Mouse (Mus musculus): ENCODE data around the gene Klhl21. TPM values are rescaled to one million over a fixed set of nuclear protein-coding genes. Genes with fewer than 3 reads are reported as not detected.
A peak's percentile ranks its signal among the peaks of the same experiment; 100 is the strongest.

Klhl21 gene
- polyA plus RNA-seq (2015; fragmentation: Nextera tagmentation; extraction: Ambion mirVana): 6.0 and 6.5 TPM in 2 replicates

DNA sequence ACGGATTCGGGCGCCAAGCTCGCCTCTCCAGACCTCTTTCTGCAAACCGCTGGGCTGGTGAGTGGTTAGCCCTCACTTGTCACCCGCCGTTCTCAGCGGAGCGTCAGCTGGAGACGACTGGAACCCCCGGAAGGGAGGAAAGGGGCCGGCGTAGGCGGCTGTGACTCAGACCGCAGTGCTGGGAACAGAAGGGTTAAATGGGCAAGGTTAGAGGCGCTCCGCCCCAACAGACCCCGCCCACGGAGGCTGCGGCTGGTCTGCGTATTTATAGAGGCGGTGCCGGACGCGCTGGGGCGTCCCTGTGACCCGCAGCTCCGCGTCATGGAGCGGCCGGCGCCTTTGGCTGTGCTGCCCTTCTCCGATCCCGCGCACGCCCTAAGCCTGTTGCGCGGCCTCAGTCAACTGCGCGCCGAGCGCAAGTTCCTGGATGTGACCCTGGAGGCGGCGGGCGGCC is at the start of gene Klhl21:
Gene Klhl21, plus strand, starts transcription at position 182 of the 454 bp plus-strand sequence.
- H3K27ac ChIP-seq: peak within 1 kb of the TSS; percentile 88
- peaks cover 22% of the 10 kb centered on the region for H3K36me3 ChIP-seq
- DNase-seq (peak; percentile 89), ATAC-seq (ENCODE audit: low read depth) (peak; percentile 86)
- peaks cover 73% of the 10 kb centered on the region for H3K4me1 ChIP-seq (replicated peaks)
- peaks cover 21% of the 10 kb centered on the region for H3K27me3 ChIP-seq
- H3K4me2 ChIP-seq: peak within 1 kb of the TSS; percentile 100
- WGBS (ENCODE audit: insufficient replicate concordance): under 1% methylated on average over 45 of the region's 45 CpGs
- H3K9ac ChIP-seq: peak within 1 kb of the TSS; percentile 86
- peak within 1 kb of the TSS; percentile 85 for H3K4me3 ChIP-seq (replicated peaks)
- H3K9me3 ChIP-seq (replicated peaks): no peaks in the 10 kb centered on the region

- Histone ChIP-seq H3K27ac (peak overlapping the region; percentile 99), H3K9me3 (replicated peaks) (no peaks in the 10 kb centered on the region), H3K4me2 (peak overlapping the region; percentile 58), H3K36me3 (peaks cover 85% of the 10 kb centered on the region), H3K27me3 (no peaks in the 10 kb centered on the region), H3K4me1 (replicated peaks) (peaks cover 87% of the 10 kb centered on the region), H3K4me3 (replicated peaks) (peak overlapping the region; percentile 6; the same call in 1 of the 2 replicates), H3K9ac (peak overlapping the region; percentile 74)
- 45% methylated on average over 11 of the region's 11 CpGs for WGBS (ENCODE audit: insufficient replicate concordance)
- DNase-seq: no peak
- ATAC-seq (ENCODE audit: low read depth): peak; percentile 19
Measured at GRCm38 (mm10) chr4:151959849-151960512, 48.6 kb upstream of the Klhl21 start.

DNA sequence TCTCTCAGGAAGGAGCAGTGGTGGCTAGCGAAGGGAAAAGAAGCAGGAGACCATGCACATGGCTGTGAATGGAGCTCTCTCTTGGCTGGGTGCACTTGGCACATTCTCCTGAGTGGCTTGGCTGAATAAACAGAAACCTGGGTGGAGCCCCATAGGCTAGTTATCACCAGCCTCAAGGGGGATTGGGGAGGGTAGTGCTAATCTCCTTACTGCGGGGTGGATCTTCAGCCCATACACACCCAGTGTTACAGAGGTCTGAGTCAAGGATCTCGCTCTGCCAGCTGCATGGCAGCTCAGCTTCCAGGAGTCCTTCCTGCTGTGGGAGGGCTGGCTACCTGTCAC is 48.1 kb upstream of the Klhl21 start:
- DNase-seq (peak; percentile 89), ATAC-seq (ENCODE audit: low read depth) (peak; percentile 94)
- H3K4me2 ChIP-seq: peak overlapping the region; percentile 58
- H3K9me3 ChIP-seq (replicated peaks): no peaks in the 10 kb centered on the region
- peak overlapping the region; percentile 6; the same call in 1 of the 2 replicates for H3K4me3 ChIP-seq (replicated peaks)
- peak overlapping the region; percentile 74 for H3K9ac ChIP-seq
- H3K36me3 ChIP-seq: peaks cover 84% of the 10 kb centered on the region
- H3K27ac ChIP-seq: peak overlapping the region; percentile 99
- H3K4me1 ChIP-seq (replicated peaks): peaks cover 84% of the 10 kb centered on the region
- WGBS (ENCODE audit: insufficient replicate concordance): 15% methylated on average over 3 of the region's 3 CpGs
- H3K27me3 ChIP-seq: no peaks in the 10 kb centered on the region

- Histone ChIP-seq H3K4me1 (replicated peaks) (peaks cover 61% of the 10 kb centered on the region), H3K4me2 (peak overlapping the region; percentile 46)
- peak; percentile 53 for ATAC-seq (ENCODE audit: low read depth)
Measured at GRCm38 (mm10) chr4:151962817-151963216, 45.8 kb upstream of the Klhl21 start.

GRCm38 (mm10) chr4:151968204-151968921 is 40.2 kb upstream of the Klhl21 start:
- Histone ChIP-seq H3K4me3 (replicated peaks) (no peak overlapping the region), H3K4me1 (replicated peaks) (peaks cover 31% of the 10 kb centered on the region), H3K27ac (peak overlapping the region; percentile 40), H3K4me2 (no peak overlapping the region), H3K36me3 (peaks cover 94% of the 10 kb centered on the region), H3K9ac (no peak overlapping the region), H3K27me3 (no peaks in the 10 kb centered on the region), H3K9me3 (replicated peaks) (no peaks in the 10 kb centered on the region)
- DNase-seq (no peak), ATAC-seq (ENCODE audit: low read depth) (no peak)
- 92% methylated on average over 26 of the region's 26 CpGs for WGBS (ENCODE audit: insufficient replicate concordance)

More at GRCm38 (mm10) chr4:151962817-151963216, 45.8 kb upstream of the Klhl21 start:
- H3K27me3 ChIP-seq: no peaks in the 10 kb centered on the region
- 23% methylated on average over 3 of the region's 3 CpGs for WGBS (ENCODE audit: insufficient replicate concordance)
- H3K9me3 ChIP-seq (replicated peaks): no peaks in the 10 kb centered on the region
- peaks cover 85% of the 10 kb centered on the region for H3K36me3 ChIP-seq
- H3K27ac ChIP-seq: peak overlapping the region; percentile 99
- DNase-seq: peak; percentile 41
- H3K4me3 ChIP-seq (replicated peaks): no peak overlapping the region
- peak overlapping the region; percentile 74 for H3K9ac ChIP-seq

DNA sequence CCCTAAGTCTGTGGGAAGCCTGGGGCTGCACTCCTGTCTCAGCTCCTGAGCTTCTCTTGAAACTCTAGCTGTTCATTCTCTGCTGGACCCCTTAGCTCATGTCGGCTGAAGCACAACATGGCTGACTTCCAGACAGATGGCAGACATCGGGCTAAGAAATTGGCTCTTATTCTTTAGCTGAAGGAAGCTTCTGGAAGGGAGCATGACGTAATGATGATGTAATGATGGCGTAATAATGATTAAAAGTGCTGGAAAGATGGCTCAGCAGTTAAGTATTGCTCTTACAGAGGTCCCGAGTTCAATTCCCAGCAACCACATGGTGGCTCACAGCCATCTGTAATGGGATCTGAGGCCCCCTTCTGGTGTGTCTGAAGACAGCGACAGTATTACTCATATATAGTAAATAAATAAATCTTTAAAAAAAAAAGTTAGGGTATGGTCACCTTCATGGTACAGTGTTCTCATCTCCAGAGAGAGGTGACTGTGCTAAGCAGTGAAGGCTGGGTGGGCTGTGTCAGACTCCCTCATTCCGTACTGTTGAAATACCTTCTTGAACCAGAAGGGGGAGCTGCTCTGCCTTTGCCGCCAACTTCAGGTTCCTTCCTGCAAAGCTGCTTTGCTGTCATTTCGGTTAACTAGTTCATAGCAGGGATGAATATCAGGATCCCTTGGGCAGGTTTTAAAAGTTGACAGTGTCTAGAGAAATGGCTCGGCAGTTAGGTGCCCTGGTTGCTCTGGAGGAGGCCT is 36.2 kb upstream of the Klhl21 start:
- Histone ChIP-seq H3K9ac (0 out of 2 replicates have a peak overlapping the region, but pooled peaks have one; percentile 44), H3K27ac (peak overlapping the region; percentile 74), H3K4me1 (replicated peaks) (peaks cover 24% of the 10 kb centered on the region), H3K36me3 (peaks cover 96% of the 10 kb centered on the region), H3K4me2 (no peak overlapping the region), H3K4me3 (replicated peaks) (no peak overlapping the region), H3K27me3 (no peaks in the 10 kb centered on the region), H3K9me3 (replicated peaks) (no peaks in the 10 kb centered on the region)
- ATAC-seq (ENCODE audit: low read depth): no peak
- no peak for DNase-seq
- 73% methylated on average over 10 of the region's 10 CpGs for WGBS (ENCODE audit: insufficient replicate concordance)

GRCm38 (mm10) chr4:151975441-151975840 is 33.2 kb upstream of the Klhl21 start:
- H3K36me3 ChIP-seq: peaks cover 97% of the 10 kb centered on the region
- 75% methylated on average over 3 of the region's 3 CpGs for WGBS (ENCODE audit: insufficient replicate concordance)
- no peak for DNase-seq
- H3K27ac ChIP-seq: no peak overlapping the region
- no peak overlapping the region for H3K9ac ChIP-seq
- peaks cover 26% of the 10 kb centered on the region for H3K4me1 ChIP-seq (replicated peaks)
- no peaks in the 10 kb centered on the region for H3K27me3 ChIP-seq
- ATAC-seq (ENCODE audit: low read depth): peak; percentile 1; the same call in 1 of the 2 replicates
- no peaks in the 10 kb centered on the region for H3K9me3 ChIP-seq (replicated peaks)
- H3K4me2 ChIP-seq: no peak overlapping the region
- no peak overlapping the region for H3K4me3 ChIP-seq (replicated peaks)

- no peak for ATAC-seq (ENCODE audit: low read depth)
- peaks cover 95% of the 10 kb centered on the region for H3K36me3 ChIP-seq
Measured at GRCm38 (mm10) chr4:151977748-151978147, 30.9 kb upstream of the Klhl21 start.

GRCm38 (mm10) chr4:151980699-151981098 is 27.9 kb upstream of the Klhl21 start:
- H3K4me3 ChIP-seq (replicated peaks): no peak overlapping the region
- ATAC-seq (ENCODE audit: low read depth) (no peak), DNase-seq (no peak)
- no peak overlapping the region for H3K27ac ChIP-seq
- H3K4me1 ChIP-seq (replicated peaks): peaks cover 30% of the 10 kb centered on the region
- H3K27me3 ChIP-seq: no peaks in the 10 kb centered on the region
- H3K9me3 ChIP-seq (replicated peaks): no peaks in the 10 kb centered on the region
- WGBS (ENCODE audit: insufficient replicate concordance): 86% methylated on average over 8 of the region's 8 CpGs
- H3K9ac ChIP-seq: no peak overlapping the region
- no peak overlapping the region for H3K4me2 ChIP-seq
- peaks cover 72% of the 10 kb centered on the region for H3K36me3 ChIP-seq

More at GRCm38 (mm10) chr4:151977748-151978147, 30.9 kb upstream of the Klhl21 start:
- peak; percentile 65 for DNase-seq
- WGBS (ENCODE audit: insufficient replicate concordance): 38% methylated on average over 10 of the region's 10 CpGs
- Histone ChIP-seq H3K4me2 (no peak overlapping the region), H3K9me3 (replicated peaks) (no peaks in the 10 kb centered on the region), H3K4me1 (replicated peaks) (peaks cover 17% of the 10 kb centered on the region), H3K4me3 (replicated peaks) (no peak overlapping the region), H3K9ac (no peak overlapping the region), H3K27ac (no peak overlapping the region), H3K27me3 (no peaks in the 10 kb centered on the region)

DNA sequence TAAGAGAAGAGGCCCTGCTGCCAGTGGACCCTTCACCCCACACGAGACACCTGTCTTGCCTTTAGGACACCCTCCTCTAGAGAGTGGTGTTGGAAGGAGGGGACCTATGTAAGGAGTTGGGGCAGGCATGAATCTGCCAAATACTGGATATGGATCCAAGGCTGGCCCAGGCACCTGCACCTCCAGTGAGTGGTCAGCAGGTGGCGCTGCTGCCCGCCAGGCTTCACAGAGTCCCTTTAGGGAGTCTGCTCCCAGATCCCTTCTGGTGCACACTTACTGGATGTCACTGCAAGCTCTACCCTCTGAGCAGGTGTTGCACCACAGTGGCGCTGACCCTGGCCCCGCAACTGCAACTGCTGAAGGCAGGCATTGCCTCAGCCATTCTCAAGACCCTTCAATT is 27.2 kb upstream of the Klhl21 start:
- H3K4me1 ChIP-seq (replicated peaks): peaks cover 36% of the 10 kb centered on the region
- peak; percentile 69 for DNase-seq
- no peak overlapping the region for H3K4me2 ChIP-seq
- no peak overlapping the region for H3K9ac ChIP-seq
- WGBS (ENCODE audit: insufficient replicate concordance): 19% methylated on average over 5 of the region's 5 CpGs
- H3K36me3 ChIP-seq: peaks cover 66% of the 10 kb centered on the region
- H3K27ac ChIP-seq: no peak overlapping the region; the same call in 1 of the 2 replicates
- no peak overlapping the region for H3K4me3 ChIP-seq (replicated peaks)
- H3K9me3 ChIP-seq (replicated peaks): no peaks in the 10 kb centered on the region
- H3K27me3 ChIP-seq: no peaks in the 10 kb centered on the region
- ATAC-seq (ENCODE audit: low read depth): peak; percentile 54

- Histone ChIP-seq H3K4me2 (no peak overlapping the region), H3K4me1 (replicated peaks) (peaks cover 46% of the 10 kb centered on the region), H3K9ac (no peak overlapping the region), H3K4me3 (replicated peaks) (no peak overlapping the region), H3K9me3 (replicated peaks) (no peaks in the 10 kb centered on the region), H3K27me3 (no peaks in the 10 kb centered on the region), H3K36me3 (peaks cover 50% of the 10 kb centered on the region), H3K27ac (0 out of 2 replicates have a peak overlapping the region, but pooled peaks have one; percentile 5)
- WGBS (ENCODE audit: insufficient replicate concordance): 54% methylated on average over 17 of the region's 17 CpGs
- ATAC-seq (ENCODE audit: low read depth): no peak
- DNase-seq: no peak
Measured at GRCm38 (mm10) chr4:151983043-151983442, 25.6 kb upstream of the Klhl21 start.

All from liver, embryonic 13.5 days (tissue).